Mouse (Mus musculus): ENCODE data around the gene Cnep1r1.
A peak's percentile ranks its signal among the peaks of the same experiment; 100 is the strongest.

Cnep1r1 gene

DNA sequence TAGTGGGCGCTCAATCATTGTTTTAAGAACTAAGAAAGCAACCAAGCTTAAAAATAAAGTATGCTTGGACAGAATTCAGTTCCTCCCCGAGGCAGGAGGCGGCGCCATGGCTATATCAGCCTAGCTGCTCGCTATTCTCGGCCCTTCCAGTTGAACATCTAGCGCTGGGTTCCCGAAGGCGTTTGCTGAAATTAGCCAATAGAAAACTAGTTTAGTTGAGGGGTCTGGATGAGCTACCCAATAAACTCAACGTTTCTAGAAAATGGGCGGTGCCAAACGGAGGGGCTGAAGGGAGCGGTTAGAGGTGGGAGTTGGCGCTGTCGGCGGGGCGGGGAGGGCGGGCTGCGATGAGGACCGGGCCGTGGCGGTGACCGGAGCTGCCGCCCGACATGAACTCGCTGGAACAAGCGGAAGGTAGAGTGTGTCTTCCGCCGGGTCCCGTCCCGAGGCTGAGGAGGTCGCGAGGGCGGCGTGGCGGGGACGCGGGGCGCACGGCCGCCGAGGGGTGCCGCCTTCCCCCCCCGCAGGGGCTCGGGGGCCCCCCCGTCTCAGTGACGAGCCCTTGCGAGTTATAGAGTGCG, at the start of gene Cnep1r1:
TSS of gene Cnep1r1 (plus strand) at position 314 of the 581 bp plus-strand sequence.
- peak; percentile 95 for DNase-seq

DNA sequence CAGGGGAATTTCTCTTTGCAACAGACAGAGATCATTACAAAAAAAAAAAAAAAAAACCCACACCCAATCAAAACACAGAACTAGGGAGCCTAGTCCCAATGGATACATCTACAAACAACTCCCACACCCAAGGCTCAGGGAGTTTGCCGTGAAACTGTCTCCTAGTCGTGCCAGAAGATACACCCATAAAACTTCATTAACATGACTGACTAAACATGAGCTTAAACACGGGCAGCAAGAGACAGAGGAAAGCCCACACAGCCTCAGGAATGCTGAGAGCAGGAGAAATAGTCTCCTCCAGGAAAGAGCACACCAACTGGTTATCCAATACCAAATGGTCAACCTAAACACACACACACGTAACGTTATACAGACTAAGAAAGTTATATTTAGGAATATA, 36.4 kb upstream of the Cnep1r1 start:
- no peak for DNase-seq

DNA sequence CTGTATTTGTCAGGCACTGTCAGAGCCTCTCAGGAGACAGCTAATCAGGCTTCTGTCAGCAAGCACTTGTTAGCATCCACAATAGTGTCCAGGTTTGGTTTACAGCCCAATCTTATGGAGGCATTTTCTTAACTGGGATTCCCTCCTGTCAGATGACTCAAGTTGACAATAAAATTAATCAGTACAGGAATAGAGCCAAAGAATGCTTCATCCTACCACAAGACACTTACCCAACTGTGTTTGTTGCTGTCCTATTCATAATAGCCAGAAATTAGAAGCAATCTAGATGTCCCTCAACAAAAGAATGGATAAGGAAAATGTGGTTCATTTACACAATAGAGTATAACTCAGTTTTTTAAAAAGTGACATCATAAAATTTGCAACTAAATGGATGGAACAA, 30.6 kb upstream of the Cnep1r1 start:
- DNase-seq, result no peak

DNA sequence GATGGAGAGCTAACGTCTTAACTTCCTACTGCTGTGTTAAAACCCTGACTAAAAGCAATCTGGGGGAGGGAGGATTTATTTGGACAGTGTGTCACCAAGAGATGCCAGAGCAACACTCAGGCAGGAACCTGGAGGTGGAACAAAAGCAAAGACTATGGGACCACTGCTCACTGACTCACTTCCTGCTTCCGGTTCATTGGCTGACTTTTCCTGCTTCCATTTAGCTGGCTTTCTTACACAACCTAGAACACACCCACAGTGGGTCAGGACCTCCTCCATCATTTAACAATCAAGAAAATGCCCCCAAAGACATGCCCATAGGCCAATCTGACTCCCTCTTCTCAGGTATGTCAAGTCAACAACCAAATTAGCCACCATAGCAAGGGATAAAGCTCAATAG, 26.9 kb upstream of the Cnep1r1 start:
- DNase-seq, result no peak

DNA sequence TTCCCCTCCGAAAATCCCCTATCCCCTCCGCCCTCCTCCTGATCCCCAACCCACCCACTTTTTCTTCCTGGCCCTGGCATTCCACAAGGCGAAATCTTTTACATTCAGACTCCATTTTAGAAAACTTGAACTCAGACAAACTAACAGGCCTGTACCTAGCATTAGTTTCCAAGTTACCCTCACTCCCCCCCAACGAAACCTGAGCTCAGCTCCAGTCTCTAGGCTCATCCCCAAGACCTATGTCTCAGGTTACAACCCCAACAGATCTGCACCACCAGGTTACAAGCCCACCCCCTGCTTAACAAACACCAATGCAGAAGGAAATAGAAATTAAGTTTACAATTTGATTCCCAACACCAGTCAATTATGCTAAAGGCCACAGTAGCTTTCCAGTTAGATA, 25.2 kb upstream of the Cnep1r1 start:
- DNase-seq, result no peak

DNA sequence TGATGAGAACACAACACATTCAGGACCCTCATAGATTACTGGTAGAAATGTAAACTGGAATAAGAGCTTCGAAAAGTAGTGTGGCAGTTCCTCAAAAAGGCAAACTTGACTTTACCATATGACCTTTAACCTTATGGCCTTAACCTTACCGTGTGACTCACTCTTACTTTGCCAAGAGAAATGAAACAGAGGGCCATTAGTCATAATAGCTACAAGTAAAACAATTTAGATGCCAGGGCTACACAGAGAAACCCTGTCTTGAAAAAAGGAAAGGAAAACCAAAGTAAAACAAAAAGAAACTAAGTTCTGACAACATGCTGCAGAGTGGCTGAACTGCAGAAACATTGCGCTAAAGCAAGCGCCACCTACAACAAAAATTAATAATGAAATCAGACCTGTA, 19.7 kb upstream of the Cnep1r1 start:
- no peak for DNase-seq

DNA sequence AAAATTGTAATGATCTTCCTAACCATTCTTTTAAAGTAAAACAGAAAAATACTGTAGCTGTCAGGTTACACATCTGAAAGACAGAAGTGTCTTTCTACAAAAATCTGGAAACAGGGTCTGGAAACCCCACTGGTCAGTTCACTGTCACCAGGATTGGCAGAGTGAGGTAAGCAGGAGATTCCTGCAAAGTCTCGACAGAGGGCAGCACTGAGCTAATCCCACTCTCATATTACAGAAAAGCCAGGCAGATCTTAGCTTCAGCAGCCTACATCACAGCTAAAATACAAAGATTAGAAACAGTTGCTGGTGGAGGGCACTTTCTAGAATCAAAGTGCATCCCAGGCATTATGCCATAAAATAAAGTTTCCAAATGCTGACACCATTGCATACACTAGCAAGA, 19.0 kb upstream of the Cnep1r1 start:
- peak; percentile 11 for DNase-seq

DNA sequence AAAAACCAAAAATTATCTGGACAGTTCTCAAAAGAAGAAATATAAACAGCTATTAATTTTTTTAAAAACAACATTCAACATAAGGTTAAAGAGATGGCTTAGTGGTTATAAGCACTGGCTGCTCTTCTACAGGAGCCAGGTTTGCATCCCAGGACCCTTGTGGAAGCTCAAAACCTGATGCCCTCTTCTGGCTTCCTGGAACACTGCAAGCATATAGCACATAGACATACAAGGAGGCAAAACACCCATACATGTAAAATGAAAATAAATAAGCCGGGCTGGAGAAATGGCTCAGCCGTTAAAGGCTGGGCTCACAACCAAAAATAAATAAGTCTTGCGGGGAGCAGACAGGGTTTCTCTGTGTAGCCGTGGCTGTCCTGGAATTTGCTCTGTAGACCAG, 9.3 kb upstream of the Cnep1r1 start:
- DNase-seq, result no peak

DNA sequence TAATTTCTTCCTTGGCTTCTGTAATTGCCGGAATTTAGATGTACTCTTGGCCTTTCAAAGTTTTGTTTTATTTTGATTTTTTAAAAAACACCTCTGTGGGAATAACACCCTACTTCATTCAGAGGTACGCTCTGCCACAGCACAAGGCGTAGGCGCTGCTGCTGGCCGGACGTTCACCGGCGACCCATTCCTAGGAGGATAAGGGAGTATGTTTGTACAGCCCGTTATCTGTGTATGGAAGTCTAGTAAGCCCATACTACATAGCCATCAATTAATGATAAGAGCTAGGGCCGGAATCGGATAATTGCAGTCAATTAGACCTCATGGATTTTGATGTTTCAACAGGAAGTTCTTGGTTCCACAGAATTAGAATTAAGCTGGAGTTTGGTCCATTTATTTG, 507 bp downstream of the Cnep1r1 start:
- no peak for DNase-seq

DNA sequence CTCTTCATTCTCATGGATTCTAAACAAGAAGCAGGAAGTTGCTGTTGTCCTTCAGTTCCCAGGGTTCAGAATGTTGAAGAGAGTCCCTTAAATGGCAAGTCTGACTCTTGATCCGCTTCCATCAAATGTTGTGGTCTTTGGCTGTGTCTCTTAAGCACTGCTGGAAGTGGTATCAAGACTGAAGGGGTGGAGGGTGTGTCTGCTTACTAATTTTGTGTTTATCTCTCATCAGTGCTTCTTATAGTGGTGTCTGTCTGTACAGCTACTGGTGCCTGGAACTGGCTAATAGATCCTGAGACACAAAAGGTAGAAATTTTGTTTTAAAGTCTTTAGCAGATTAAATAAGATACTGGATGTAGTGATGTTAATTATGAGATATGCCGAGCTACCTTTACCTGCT, 6.3 kb downstream of the Cnep1r1 start:
- DNase-seq, result no peak

DNA sequence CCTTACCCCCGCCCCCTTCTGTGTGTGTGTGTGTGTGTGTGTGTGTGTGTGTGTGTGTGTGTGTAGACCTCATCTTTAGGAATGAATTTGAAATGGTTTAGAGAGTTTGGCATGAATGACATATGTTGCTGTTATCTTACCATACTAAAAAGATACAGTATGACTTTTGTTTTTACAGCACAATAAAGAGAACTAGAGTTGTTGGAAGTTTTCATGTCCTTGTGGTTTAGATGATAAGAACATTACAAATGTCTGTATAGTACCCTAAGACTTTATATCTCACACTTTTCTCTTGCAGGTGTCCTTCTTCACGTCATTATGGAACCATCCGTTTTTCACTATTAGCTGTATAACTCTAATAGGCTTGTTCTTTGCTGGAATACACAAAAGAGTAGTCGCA, 10.8 kb downstream of the Cnep1r1 start:
- DNase-seq, result no peak

DNA sequence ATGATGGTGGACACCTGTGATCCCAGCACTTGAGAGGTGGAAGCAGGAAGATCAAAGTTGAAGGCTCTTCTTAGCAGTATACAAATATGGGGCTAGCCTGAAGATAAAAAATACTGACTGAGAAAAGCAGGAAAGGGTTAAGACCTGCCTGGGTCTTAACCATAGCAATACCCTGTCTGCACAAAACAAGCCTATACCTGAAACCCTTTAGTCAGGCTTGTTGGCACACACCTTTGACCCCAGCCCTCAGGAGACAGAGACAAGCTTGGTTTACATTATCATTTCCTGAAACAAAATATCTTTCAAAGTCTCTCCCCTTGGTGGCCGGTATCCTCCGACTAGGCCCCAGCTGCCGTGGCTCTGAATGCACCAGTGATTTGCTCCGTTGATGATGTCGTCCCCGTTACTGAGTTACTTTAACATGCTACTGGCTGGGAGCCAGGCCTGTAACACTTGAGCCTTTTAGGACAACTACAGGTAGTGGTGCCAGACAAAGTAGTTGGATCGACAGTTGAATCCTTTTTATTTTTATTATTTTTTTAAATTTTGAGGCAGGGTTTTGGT, 12.3 kb downstream of the Cnep1r1 start:
- DNase-seq, result peak; percentile 45

DNA sequence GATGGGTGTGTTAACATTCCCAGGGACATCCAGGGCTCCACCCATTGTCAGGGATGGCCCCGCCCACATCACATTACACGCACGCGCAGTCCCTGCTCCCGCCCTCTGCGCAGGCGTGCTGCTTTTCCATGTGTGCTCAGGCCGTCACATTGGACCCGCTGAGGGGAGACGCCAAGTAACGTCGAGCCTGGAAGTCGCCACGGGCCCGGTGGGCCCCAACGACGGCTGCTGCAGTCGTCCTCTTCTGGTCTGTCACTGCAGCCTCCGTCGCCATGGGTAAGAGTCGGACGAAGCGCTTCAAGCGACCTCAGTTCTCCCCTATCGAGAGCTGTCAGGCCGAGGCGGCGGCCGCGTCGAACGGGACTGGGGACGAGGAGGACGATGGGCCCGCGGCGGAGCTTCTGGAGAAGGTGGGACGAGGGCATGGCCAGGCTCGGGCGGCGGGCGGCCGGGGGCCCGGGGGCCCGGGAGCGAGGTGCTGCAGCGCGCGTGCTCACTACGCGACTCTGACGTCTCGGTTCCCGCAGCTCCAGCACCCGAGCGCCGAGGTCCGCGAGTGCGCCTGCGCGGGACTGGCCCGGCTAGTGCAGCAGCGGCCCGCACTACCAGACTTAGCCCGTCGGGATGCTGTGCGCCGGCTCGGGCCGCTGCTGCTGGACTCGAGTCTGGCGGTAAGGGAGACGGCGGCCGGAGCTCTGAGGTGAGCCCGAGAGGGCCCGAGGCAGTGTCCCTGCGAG, 19.3 kb downstream of the Cnep1r1 start, which contains the start of gene Heatr3:
TSS of gene Heatr3 (plus strand) at position 108 of the 737 bp plus-strand sequence.
- DNase-seq, result peak; percentile 95

DNA sequence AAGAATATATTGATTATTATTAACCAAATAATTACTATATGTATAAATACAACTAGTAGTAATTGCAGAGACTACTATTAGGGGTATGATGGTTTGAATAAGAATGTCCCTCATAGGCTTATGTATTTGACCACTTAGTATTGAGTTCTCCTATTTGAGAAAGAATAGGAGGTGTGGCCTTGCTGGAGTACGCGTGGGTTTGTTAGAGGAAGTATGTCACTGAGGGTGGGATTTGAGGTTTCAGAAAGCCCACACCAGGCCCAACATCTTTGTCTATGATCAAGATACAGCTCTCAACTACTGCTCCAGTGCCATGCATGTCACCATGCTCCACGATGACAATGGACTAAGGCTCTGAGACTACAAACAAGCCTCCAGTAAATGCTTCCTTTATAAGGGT, 20.7 kb downstream of the Cnep1r1 start:
- no peak for DNase-seq

DNA sequence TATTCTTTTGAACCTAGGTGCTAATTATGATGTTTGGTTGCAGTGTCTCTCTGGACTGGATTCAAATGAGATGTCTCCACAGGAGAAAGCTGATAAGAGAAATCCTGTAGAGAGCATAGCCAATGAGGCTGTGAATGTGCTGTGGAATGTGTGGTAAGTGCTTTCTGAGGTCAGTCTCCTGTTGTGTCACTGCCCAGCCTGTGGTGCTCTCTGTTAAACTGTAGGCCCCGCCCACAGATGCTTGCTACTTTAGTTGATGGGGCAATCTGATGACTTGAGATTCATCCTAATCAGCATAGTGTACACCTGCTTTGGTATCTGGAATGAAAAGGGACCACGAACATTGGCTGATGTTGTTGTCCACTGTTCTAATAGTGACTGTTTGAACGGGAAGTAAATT, 23.1 kb downstream of the Cnep1r1 start:
- no peak for DNase-seq

DNA sequence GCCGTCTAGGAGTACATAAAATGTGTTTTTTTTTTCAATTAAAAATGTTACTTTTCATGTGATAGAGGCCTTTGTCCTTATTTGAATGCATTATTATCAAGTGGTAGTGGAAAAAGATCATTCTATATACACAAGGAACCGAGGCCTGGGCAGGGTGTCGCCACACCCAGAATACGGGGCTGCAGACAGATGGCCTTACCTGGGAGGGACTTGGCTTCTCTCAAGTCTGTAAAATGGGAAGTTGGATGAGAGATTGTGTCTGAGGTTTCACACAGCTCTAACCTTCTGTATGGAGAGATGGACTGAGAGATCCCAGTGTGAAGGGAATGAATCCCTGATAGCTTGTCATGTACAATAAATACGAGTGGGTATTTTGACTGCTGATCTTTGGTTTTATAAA, 25.5 kb downstream of the Cnep1r1 start:
- DNase-seq, result no peak

DNA sequence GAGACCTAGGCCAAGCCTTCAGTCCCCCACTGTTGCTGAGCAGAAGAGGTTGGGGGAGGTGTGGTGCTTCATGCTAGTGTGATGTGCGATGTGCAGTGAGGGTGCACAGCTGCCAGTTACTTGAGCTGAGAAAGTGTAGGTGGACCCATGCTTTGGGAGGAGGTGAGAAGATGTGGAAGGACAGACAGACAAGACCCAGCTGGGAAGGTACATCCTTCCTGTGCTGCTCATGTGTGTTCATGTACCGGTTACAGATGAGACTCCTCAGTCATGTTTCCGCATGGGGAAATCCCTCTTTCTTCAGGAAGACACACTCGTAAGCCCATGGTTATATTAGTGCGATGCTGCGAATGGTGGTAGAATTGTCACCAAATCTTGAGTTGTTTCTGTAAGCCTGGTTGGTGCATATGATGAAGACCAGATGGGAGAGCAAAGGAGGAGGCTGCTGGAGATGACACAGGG, 32.4 kb downstream of the Cnep1r1 start:
- no peak for DNase-seq

DNA sequence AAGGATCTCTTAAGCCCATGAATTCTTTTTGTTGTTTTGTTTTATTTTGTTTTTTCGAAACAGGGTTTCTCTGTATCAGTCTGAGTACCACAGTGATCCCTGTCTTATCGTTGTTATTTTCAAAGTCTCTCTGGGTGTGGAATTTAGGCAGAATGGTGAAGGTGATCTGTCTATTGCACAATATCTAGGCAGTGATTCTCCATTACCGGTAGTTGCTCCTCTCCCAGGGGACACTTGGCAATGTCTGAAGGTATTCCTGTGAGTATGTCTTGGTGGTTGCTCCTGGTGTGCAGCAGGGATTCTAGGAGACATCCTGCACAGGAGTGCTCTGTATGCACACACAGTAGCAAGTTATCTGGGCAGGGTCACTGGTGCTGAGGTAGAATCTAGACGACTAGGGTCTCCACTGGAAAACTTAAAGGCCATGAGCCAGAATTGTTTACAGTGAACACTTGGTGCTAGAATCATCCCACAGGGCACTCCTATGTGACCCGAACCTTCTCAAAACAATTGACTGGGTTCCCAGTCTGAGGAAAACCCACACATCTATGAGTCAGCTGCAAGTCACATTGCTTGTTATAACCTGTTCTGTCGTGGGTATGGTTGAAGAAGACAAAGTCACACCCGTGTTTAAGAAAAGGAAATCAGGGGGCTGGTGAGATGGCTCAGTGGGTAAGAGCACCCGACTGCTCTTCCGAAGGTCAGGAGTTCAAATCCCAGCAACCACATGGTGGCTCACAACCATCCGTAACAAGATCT, 41.8 kb downstream of the Cnep1r1 start:
- no peak for DNase-seq

DNA sequence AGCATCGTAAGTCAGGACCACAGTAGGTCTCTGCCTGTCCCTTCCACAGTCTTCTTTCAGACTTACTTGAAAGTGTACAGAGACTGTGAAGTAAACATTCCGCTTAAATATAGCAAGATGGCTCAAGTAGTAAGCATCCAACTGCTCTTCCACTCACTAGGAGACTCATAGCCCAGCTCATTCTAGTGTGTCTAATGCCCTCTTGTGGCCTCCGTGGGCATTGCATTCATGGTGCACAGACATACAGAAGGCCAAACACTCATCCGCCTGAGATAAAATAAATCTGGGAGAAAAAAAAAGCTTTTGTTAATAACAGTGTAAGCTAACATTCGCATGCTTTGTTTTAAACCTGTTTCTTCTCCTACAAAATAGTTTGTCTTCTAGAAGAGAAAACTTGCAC, 42.9 kb downstream of the Cnep1r1 start:
- peak; percentile 27 for DNase-seq

DNA sequence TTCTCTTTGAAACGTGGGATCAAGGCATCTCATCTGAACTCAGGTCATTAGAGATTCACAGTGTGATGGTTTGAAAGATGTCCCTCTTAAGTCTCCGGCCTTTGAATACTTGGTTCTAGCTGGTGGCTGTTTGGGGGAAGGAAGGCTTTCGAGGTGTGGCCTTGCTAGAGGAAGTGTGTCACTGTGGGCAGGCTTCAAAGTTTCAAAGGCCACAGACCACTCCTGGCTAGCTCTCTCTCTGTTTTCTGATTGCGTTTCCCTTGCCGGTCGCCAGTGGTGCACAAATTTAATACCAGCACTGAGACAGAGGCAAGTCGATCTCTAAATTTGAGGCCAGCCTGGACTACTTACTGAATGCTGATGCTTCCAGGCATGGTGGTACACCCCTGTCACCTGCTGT, 56.7 kb downstream of the Cnep1r1 start:
- DNase-seq, result no peak

DNA sequence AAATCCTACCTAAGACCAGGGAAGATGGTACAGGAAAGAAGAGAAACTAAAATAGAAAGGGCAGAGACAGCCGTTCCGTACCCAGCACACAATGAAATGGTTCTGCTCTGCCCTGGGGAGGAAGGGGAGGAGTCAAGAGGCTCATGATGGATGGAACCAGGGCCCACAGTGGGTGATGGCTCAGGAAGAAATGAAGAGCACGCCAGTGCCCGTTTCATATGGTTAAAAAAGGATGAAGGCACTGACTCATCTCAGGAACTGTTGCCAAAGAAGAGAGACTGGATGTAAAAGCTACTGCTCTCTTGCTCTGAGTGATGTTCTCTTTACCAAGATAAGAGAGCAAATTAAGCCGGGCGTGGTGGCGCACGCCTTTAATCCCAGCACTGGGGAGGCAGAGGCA, 58.7 kb downstream of the Cnep1r1 start:
- no peak for DNase-seq

DNA sequence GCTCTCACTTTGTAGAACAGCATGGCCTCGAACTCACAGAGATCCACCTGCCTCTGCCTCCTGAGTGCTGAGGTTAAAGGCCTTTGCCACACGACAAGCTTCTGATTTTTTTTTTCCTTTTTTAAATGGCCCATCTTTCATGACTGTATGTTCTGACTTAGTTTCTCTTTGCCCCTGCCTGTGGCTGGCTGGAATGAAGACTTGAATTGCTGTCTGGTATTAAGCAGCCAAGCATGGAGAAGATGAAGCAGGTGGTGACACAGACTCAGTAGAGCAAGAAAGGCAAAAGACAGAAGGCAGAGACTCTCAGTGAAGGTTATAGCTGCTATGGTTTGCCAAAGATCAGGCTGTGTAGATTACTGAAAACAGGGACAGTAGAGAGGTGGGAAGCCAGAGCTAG, 64.6 kb downstream of the Cnep1r1 start:
- DNase-seq, result no peak
